Mouse (Mus musculus): ENCODE data around the gene BC048403. TPM values are rescaled to one million over a fixed set of nuclear protein-coding genes. Genes with fewer than 3 reads are reported as not detected.

The BC048403 gene
- 6.8 and 7.5 TPM in 2 replicates for total RNA-seq (2017)

DNA sequence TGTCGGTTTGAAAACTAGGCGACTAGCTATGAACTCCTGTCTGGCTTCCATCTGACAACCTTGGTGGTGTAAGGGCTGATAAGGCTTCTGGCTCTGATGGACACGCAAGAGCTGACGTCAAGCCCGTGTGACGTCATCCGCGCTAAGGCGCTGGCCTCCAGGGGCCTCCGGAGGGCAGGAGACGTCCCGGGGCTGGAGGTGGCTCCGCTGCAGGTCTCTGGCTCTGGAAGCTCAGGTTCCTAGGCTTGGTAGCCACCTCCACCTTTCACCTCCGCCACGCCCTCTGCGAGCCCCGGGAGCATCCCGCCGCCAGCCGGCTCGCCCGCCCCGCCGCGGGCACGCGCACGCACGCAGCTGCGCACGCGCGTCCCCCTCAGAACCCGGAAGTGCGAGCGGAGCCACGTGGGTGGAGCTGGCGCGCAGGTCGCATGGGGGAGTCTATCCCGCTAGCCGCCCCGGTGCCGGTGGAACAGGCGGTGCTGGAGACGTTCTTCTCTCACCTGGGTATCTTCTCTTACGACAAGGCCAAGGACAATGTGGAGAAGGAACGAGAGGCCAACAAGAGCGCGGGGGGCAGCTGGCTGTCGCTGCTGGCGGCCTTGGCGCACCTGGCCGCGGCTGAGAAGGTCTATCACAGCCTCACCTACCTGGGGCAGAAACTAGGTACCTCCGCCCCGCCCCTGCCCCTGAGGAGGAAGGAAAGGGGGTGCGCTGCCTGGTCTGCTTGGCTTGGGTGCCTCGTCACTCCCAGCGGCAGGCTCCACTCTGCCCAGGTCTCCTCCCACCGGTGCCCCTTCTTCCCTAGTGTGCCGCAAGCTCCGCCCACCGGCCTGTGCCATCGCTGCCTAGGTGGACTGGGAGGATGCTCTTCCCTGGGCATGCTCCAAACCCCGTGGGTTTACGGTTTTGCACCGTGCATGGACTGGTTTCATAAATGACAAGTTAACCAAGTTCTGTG, at the start of gene BC048403:
TSS of gene BC048403 (plus strand) at position 390 of the 958 bp plus-strand sequence.
- peak; percentile 83 for ATAC-seq (ENCODE audit: extremely low read depth, insufficient number of reproducible peaks, low FRiP score, poor library complexity, severe bottlenecking)

DNA sequence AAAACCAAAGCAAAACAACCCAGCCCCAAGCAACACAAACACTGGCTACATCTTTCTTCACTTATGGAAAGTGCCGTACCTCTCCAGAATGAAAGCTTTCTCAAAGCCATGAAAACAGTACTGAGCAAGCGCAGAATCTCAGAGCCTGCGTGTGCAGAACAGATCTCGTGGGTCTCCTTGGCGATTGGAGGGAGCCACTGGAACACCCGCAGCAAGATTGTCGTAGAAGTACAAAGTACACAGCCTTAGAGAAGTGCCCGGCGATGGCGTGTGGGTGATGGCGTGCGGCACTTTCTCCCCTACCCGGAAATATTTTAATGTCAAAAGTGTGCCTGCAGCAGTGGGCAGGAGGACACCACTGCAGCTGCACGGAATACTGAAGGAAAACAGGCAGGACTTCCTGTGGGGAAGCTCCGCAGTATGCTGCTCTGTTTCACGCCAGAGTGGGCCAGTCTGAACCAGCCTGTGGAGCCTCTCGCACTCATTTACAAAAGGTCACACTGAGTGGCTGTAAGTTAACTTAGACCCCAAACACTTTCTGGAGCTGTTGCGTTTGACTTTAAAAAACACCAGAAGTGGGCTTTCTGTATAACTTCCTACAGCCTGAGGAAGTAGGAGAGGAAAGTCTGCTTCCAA, 46.7 kb upstream of the BC048403 start:
- ATAC-seq (ENCODE audit: extremely low read depth, insufficient number of reproducible peaks, low FRiP score, poor library complexity, severe bottlenecking) = no peak

DNA sequence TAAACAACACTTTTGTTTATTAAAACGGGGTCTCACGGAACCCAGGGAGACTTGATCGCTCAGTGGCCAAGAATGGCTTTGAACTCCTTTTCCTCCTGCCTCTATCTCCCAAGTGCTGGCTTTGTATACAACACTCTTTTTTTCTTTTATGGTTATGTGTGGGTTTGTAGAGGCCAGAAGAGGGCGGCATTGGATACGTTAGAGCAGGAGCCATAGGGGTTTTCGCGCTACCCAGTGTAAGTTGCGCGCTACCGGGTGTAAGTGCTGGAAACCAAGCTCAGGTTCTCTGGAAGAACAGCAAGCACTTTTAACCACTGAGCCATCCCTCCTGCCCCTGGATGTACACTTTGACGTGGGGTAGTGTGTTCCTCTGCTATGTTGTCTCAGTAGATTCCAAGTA, 45.2 kb upstream of the BC048403 start:
- ATAC-seq (ENCODE audit: extremely low read depth, insufficient number of reproducible peaks, low FRiP score, poor library complexity, severe bottlenecking) = no peak

DNA sequence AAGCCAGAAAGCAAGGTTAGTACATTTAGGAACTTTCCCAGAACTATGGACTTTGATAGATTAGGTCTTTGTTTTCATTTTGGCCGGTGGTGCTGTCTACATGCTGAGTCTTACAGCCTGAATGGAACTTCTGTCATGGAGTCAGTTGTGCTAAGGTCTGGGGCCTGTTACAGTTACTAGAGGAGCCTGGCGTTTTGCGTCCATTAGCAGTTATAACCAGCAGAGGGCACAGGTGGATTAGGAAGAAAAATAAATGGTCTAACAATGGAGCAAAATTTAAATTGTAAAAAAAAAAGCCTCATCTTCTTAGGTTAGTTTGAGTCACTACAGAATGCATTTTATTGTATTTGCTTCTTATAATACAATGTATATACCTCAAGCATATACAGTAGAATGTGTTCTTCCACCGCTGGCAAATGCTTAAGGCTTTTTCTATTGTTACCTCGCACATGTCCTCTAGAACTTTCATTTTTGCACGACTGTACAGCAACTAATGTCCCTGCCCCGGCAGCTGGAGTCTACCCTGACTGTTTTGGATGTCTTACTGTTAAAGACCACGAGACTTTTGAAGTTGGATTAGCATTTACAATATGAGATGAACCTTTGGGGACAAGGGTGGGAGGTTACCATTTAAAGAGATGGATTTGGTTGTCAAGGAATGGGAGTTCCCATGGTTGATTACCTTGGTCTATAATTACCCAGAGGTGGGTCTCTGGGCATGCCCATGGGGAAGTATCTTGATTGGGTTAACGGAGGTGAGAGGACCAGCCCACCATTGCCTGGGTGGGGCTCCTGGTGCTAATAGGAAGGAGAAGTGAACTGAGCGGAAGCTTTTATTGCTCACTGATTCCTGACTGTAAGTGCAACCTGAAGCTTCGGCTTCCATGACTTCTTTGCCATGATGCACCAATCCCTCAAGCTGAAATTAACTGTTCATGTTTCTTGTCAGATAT, 38.2 kb upstream of the BC048403 start:
- ATAC-seq (ENCODE audit: extremely low read depth, insufficient number of reproducible peaks, low FRiP score, poor library complexity, severe bottlenecking) = peak; percentile 53

DNA sequence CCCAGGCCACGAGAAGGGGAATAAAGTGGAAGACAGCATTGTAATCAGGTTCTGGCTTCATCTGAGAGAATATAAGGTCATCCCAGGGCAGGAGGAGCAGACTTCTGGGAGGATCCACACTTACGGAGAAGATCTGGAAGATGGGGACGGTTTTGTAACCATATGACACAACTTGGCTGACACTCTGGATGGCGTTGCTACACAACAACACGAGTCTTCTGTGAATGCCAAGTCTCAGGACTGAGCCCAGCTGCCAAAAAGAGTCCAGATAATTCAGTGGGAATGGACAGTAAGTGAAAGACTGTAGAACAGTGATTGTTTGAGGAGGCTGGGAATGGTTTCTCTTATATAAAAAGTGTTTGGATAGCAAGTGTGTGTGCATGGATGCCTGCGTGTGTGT, 36.1 kb upstream of the BC048403 start:
- ATAC-seq (ENCODE audit: extremely low read depth, insufficient number of reproducible peaks, low FRiP score, poor library complexity, severe bottlenecking) = no peak

DNA sequence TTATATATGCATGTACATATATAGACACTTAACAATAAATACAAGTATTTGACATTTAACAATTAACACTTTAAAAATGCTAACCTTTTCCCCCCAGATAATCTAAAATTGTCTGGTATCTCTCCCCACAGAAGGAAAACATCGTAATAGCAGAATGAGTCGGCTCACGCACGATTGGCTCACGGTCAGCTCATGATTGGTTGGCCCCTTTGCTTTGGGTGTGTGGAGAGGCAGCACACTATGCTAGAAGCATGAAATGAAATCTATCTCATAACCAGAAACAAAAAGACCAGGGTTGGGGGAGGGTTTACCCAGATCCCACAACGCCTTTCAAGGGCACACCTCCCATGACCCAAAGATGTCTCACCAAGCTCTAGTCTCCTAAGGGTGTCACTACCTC, 34.9 kb upstream of the BC048403 start:
- ATAC-seq (ENCODE audit: extremely low read depth, insufficient number of reproducible peaks, low FRiP score, poor library complexity, severe bottlenecking) = no peak

DNA sequence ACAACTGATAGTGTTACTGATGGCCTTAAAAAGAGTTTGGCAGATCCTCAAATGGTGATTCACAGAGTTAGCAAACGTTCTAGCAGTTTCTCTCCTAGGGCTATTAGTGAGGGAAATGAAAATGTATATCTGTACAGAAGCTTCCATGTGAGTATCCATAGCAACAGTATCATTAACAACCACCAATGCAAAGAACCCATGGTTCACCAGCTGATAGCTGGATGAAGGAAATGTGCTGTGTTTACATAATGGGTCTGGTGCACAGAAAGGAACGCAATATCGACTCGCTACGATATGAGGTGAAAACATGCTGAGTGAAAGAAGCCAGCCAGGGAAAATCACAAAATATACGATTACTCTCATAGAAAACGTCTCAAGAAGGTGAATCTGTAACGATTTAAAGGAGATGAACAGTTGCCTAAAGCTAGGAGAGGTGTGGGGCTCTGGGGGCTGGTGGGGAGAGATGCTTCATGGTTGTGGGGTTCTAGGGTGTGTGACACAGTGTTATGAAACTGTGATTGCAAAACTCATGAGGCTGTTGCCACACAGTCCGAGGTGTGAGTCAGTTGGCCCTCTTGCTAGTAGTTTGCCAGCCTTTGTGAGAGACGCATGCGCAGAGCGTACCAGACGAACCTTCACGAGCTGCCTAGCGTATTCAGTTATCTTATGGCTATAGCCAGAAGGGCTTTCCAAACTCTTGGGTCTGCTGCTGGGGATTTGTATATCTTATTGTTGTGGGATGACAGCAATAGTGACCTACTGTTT, 34.2 kb upstream of the BC048403 start:
- peak; percentile 92 for ATAC-seq (ENCODE audit: extremely low read depth, insufficient number of reproducible peaks, low FRiP score, poor library complexity, severe bottlenecking)

DNA sequence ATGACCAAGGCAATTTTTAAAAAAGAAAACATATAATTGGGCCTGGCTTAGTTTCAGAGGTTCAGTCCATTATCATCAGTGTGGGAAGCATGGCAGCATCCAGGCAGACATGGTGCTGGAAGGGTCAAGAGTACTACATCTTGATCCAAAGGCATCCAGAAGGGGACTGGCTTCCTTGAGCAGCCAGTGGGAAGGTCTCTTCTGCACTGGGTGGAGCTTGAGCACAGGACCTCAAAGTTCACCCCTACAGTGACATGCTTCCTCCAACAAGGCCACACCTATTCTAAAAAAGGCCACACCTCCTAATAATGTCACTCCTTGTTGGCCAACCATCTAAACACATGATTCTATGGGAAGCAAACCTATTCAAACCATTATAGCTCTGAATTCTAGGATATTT, 22.9 kb upstream of the BC048403 start:
- no peak for ATAC-seq (ENCODE audit: extremely low read depth, insufficient number of reproducible peaks, low FRiP score, poor library complexity, severe bottlenecking)

DNA sequence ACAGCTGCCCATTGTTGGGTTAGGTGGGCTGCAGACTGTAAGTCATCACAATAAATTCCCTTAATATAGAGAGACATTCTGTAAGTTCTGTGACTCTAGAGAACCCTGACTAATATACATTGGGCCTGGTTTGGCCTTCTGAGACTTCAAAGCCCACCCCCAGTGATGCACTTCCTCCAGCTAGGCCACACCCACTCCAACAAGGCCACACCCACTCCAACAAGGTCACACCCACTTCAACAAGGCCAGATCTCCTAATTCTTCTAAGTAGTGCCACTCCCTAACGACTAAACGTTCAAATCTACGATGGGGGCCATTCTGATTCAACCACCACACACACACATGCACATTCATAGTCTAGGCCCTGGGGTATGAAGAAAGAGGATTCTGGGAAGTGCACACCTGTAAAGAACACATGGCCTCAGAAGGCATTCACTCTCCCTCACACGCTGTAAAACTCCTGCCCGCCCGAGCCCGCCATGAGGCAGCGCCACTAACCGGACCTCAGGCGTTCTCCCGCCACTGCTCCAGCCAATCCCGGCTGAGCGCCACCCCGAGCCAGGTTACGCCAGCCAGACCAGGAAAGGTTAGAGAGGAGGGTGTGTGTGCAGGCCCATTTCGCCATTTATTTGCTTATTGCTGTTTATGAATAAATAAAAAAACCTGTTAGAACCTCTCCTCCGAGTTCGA, 20.7 kb upstream of the BC048403 start:
- no peak for ATAC-seq (ENCODE audit: extremely low read depth, insufficient number of reproducible peaks, low FRiP score, poor library complexity, severe bottlenecking)

DNA sequence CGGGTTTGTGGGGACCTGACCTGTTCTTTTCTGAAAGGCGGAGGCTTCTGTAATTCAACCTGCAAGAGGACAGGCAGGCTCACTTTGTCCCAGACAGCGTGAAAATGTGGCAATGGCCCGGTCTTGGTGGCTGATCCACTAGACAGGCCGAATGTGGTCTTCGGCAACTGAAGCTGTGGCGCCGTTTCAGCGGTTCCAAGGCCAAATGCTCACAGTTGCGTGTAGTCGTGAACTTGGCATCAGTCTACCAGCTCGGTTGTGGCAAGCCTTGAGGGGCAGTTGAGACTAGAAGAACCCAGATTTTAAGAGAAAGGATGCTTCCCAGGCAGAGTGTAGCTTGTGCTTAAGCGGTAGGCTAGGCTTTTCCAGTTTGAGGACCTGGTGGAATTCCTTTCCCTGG, 19.0 kb upstream of the BC048403 start:
- ATAC-seq (ENCODE audit: extremely low read depth, insufficient number of reproducible peaks, low FRiP score, poor library complexity, severe bottlenecking) = no peak

DNA sequence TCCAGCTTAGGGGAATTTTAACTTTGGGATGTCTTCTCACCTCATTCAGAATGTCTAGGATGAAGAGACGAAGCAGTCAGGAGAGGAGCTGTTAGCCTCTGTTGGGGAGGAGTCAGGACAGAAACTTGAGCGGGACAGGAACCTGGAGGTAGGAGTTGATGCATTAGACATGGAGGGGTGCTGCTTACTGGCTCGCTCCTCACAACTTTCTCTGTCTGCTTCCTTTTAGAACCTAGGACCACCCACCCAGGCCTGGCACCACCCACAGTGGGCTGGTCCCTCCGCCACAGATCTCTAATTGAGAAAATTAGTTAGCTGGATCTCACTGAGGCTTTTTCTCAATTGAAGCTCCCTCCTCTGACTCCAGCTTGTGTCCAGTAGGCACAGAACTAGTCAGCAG, 13.2 kb upstream of the BC048403 start:
- ATAC-seq (ENCODE audit: extremely low read depth, insufficient number of reproducible peaks, low FRiP score, poor library complexity, severe bottlenecking) = no peak

DNA sequence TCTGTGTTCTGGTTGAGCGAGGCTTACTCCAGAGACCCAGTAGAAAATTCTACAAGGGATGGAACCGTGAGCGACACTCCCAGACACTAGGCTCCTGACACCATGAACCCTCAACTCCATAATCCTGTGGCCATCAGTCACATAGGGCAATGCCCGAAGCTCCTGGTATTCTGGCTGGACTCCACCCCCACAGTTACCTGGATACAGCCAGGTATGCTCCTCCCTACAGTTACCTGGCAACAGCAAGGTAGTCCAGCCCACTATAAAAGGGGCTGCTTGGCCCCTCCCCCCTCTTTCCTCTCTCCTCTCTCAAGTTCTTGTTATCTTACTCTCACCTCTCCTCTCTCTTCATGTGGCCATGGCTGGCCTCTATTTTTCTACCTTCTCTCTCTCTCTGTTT, 12.6 kb upstream of the BC048403 start:
- ATAC-seq (ENCODE audit: extremely low read depth, insufficient number of reproducible peaks, low FRiP score, poor library complexity, severe bottlenecking) = no peak

DNA sequence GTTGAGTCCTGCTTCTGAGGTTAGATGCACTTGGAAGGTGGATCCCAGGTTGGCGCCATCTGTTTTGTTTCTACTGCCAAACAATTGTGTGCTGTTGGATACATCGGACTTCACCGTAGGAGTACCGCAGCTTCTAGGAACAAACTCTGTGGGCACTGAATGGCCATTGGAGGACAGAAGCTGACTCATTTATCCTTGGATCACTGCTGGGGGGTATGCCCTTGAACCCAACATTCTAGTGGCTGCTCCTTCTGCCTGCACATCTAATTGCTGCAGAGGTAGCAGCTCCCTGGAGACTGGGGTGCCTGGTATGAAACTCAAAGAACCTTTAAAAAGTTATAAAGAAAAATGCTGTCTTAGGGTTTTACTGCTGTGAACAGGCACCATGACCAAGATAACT, 11.5 kb upstream of the BC048403 start:
- ATAC-seq (ENCODE audit: extremely low read depth, insufficient number of reproducible peaks, low FRiP score, poor library complexity, severe bottlenecking) = no peak

DNA sequence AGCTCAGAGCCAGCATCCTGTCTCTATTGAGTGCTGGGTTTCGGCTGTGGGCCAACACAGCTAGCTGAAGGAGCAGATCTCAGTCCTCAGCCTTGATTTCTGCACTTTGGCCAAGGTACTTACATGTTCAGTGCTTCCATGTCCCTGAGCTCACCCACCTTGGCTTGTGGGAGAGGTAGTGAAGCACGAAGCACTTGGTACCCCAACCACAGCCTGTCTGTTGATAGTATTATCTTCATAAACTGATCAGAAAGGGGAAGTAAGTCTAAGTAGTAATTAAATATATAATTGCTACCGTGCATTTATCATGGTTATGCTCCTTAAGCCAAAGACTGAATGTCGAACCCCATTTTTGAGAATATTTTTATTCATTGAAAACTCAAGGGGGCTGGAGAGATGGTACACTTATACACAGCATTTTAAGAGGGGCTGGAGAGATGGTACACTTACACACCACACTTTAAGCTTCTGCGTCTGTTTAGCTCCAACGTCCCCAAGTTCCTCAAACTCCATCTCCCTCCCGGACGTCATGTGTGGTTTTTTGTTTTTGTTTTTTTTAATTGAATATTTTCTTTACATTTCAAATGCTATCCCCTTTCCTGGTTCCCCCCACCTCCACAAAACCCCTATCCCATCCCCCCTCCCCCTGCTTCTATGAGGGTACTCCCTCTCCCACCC, 8.6 kb upstream of the BC048403 start:
- no peak for ATAC-seq (ENCODE audit: extremely low read depth, insufficient number of reproducible peaks, low FRiP score, poor library complexity, severe bottlenecking)

DNA sequence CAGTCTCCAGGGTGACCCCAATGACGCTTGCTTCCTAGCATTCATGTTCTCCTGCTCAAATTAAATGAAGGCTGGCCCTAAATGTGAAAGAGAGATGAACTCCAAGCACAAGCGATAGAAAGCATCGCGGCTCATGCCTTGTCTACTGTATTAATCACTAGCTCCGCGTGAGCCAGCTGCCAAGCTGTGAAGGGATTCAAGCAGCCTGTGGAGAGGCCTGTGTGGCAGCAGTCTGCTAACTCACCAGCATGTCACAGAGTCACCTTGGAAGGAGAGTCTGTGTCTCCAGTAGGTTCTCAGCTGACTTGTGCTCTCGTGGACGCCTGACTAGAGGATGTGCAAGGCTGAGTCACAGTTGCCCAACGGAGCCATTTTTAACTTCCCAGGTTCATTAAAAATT, 7.2 kb upstream of the BC048403 start:
- ATAC-seq (ENCODE audit: extremely low read depth, insufficient number of reproducible peaks, low FRiP score, poor library complexity, severe bottlenecking) = no peak

DNA sequence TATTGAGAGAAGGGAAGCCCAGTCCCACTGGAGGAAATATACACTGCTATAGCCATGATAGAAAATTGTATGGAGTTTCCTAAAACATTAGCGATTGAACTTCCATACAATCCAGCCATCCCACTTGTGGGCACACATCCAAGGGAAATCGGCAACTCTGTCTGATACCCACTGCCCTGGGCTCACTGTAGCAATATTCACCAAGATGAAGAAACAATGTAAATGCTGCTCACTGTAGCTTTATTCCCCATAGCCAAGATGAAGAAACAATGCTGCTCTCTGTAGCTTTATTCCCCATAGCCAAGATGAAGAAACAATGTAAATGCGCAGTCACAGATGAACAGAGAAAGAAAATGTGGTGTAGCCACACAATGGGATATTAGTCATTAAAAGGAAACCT, 2.5 kb upstream of the BC048403 start:
- ATAC-seq (ENCODE audit: extremely low read depth, insufficient number of reproducible peaks, low FRiP score, poor library complexity, severe bottlenecking) = no peak

DNA sequence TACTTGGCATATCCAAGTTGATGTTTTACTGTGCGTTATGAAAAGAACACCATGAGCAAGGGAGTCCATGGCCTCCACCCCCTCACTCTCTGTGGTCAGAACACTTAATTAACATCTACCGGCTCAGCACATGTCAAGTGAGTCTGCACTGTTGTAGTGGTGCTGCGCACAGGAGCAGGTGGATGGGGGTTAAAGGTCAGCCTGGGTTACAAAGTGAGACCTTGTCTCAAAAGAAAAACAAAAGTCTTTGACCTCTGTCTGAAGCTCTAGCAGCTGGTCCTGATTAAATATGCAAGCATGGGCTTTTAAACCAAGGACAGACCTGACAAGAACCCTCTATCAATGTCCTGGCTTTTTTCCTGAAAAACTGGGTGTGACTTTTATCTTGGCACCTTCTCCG, 2.6 kb downstream of the BC048403 start:
- no peak for ATAC-seq (ENCODE audit: extremely low read depth, insufficient number of reproducible peaks, low FRiP score, poor library complexity, severe bottlenecking)

DNA sequence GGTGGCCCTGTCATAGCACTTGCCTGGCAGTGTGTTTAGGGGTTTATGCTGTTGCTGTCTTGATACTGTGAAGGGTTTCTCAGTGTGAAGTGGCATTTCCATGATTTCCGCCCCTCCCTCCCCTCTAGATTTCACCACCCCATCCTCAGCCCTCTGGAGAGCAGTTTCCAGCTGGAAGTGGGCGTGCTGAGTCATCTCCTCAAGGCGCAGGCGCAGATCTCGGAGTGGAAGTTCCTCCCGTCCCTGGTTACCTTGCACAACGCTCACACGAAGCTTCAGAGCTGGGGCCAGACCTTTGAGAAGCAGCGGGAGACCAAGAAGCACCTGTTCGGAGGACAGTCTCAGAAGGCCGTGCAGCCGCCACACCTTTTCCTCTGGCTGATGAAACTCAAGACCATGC, 10.4 kb downstream of the BC048403 start:
- peak; percentile 87 for ATAC-seq (ENCODE audit: extremely low read depth, insufficient number of reproducible peaks, low FRiP score, poor library complexity, severe bottlenecking)

All from neutrophil, adult 5-6 weeks (primary cell).